Mouse (Mus musculus) right cerebral cortex, adult 2 months (tissue): ENCODE measurements around the gene Thada.

Experiments
- DNase-seq, 2 experiments: peaks; one replicate each; pipeline ENCODE4 v3.0.0; 2021 to 2022; ENCODE audit warnings: low spot score in 2 of 2

Gene Thada

DNA sequence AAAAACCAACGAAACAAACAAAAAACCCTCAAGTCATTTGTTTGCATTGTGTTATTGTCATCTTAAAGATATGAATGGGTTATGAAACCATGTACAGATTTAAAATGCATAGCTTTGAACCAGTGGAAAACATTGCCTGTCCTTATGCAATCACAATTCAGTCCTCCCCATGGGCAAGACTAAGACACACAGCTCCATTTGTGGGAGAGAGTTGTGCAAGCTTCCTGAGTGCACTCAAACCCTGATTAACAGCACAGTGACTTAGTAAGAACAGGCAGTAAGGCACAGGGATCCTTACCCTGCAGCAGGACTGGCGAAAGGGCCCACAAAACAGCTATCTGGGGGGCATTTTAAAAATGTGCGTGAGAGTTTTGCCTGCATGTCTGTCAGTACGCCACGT lies 11.2 kb upstream of the Thada start:
- no peak for DNase-seq

DNA sequence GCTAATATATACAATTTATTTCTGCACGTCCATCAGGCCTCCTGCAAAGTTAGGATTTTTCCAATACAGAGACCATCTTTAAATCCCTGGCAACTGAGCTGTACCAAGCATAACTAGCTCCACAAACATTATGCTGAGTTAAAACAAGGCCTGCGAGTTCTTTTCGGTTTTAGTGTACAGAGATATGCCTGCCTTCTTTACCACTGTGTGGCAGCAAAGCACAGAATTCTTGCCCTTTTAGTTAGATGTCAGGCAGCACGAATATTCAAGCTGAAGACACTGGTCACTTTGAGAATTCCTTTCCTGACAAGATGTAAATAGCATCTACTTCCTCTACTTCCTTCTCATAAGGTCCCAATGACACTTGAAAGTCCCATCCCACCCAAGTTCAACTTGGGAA lies 8.3 kb upstream of the Thada start:
- DNase-seq, result peak; percentile 23 to 35

- DNase-seq, result no peak
Measured at GRCm38 (mm10) chr17:84435012-84435411, 31.0 kb downstream of the Thada start.

DNA sequence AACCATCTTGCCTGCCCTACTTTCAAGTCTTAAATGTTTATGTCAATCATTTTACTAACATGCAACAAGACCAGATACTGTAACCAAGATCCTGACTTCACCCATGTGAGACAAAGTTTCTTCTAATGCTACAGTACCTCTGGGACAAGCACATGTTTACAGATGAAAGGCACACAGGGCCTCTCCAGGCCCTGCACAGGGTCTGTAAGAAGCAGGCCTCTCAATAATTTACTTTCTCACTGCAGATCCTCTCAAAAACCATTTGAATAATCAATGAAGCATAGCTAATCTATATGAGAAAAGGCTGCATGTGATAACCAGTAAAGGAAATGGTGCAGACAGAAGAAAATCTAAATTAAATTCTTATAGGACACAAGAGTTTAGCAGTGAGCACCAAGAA lies 31.8 kb downstream of the Thada start:
- no peak for DNase-seq

GRCm38 (mm10) chr17:84431991-84432390 lies 34.0 kb downstream of the Thada start:
- no peak for DNase-seq

GRCm38 (mm10) chr17:84424258-84424657 lies 41.7 kb downstream of the Thada start:
- no peak for DNase-seq

- no peak for DNase-seq
Measured at GRCm38 (mm10) chr17:84422916-84423315, 43.1 kb downstream of the Thada start.

DNA sequence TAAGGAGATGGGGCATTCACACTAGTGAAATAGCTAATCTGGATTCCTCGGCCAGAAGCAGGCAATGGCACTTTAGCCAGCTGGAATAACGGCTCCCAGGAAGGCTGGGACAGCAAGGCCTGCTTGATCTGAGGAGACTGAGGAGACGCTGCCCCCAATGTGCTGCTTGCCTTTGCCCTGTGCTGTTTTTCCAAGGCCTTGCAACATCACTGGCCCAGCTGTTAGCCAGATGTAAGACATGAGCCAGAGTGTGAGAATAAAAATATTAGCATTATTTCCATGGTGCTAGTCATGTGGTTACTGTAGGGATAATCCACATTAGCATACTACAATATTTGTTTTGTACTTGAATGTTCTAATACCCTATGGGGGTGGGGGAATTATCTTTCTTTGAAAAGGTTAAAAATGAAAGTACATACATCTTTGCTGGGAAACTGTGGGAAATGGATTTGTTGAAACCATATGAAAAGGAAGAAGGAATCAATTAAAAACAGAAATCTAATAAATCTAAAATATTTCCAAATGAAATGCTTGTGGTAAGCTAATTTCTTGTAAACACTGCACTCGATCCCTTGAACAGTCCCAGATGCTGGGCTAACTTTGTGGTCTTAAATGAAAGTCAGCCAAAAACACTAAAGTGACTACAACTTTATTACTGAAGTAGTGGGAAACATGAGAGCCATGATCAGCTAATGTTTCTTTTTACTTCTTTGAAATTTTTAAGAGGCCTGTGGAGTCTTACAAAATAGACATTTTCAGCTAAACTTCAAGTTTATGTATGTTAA lies 43.8 kb downstream of the Thada start:
- no peak for DNase-seq

DNA sequence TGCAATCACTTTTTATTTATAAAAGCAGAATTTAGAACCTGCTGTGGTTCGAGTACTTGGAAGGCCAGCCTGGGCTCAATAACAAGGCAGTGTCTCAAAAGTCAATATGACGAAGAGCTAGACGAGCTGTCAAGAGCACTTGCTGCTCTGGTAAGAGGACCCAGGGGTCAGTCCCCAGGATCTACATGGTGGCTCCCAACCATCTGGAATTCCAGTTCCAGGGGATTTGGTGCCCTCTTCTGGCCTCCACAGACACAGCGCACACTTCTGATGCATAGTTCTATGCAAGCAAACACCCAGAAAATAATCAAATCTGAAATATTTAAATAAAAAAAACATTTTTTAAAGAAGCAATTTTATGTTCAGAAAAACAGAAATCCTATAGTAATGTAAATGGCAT lies 45.0 kb downstream of the Thada start:
- no peak for DNase-seq

- no peak for DNase-seq
Measured at GRCm38 (mm10) chr17:84420276-84420639, 45.7 kb downstream of the Thada start.

- DNase-seq, result peak; percentile 68 to 73
Measured at GRCm38 (mm10) chr17:84419326-84420275, 46.4 kb downstream of the Thada start.

- no peak for DNase-seq
Measured at GRCm38 (mm10) chr17:84415936-84416335, 50.1 kb downstream of the Thada start.

DNA sequence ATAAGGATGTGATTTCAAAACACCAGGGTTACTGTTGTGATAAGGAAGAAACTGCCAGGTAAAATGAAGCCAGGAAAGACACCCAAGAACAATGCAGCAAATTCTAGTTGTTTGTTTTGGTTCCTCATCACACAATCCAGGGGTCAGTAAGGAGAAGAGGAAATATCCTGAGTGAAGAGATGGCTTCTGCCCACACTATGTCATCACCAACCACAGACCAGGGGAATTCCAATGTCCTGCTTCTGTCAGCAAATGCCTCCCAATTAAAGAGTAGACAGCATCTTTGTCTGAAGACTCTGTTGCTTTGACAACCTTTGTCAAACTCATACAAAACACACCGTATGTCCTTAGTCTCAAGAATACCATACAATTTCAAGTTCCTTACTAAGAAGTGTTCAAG lies 57.3 kb downstream of the Thada start:
- no peak for DNase-seq

- no peak for DNase-seq
Measured at GRCm38 (mm10) chr17:84405616-84406015, 60.4 kb downstream of the Thada start.

DNA sequence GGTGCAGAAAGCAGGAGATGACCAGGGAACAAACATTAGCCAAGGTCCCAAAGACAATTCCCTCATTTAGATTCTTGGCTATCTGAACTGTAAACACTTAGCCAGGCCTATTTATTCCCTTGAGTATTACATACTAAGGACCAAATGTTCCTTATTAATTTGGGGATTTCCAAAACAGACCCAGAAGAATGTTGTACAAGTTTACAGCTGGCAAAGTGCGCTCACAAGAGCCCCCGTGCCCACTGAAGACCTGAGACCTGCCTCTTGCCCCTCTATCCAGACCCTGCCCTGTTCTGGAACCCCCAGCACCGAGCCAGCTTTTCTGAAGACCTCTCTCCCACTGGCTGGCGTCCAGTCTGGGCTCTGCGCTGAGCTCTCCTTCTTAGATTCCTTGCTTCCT lies 64.2 kb downstream of the Thada start:
- DNase-seq, result no peak

DNA sequence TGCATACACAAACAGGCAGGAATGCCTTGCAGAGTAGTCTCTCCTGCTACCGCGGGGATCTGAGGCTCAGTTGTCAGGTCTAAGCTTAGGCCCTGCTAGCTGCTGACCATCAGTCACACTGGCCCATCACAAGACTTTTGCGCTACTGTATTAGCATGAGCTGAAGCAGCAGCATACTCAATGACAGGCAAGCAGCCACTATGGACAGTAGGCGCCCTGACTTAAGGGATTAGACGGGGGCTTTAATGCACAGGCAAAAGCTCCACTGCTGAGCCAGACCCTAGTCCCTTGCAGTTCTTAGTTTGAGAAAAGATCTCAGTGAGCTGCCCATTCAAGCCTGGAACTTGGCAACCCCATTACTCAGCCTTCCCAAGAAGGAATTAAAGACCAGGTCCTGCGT lies 66.6 kb downstream of the Thada start:
- no peak for DNase-seq

DNA sequence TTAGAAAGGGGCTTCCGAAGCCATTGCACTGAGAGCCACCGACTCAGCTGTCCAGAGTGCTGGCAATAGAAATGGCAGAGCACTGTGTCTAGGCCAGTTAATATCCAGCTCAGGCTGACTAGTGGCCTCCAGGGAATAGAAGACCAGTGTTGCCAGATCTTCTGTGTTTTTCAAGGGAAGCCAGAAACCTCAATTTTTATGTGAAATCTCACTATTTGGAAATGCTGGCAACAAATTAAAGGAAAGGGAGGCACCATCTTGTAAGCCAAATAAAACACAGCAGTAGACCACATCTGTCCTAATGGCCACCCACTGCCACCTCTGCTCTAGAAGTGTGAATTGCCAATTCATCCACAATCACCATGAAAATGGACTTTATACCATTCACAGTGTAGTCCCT lies 76.0 kb downstream of the Thada start:
- no peak for DNase-seq

DNA sequence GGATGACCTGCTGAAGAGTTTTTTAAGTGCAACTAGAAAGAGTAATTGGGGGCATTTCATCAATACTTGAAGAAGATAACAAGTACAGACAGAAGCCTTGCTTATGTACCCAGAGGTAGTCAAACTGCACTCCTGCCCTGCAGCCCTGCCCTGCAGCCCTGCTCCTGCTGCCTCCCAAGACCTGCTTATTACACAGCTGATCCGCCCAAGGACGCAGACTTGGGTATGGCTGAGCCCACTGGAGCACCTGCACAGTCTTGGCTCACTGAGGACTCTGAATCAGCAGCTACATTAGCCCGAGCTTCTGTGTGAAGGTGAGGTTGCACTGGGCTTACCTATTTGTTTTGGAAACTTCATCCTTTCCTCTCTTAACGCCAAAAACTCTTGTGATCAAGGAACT lies 79.8 kb downstream of the Thada start:
- DNase-seq, result no peak

- DNase-seq, result no peak
Measured at GRCm38 (mm10) chr17:84385696-84386095, 80.3 kb downstream of the Thada start.

- DNase-seq, result no peak
Measured at GRCm38 (mm10) chr17:84384661-84385060, 81.3 kb downstream of the Thada start.

DNA sequence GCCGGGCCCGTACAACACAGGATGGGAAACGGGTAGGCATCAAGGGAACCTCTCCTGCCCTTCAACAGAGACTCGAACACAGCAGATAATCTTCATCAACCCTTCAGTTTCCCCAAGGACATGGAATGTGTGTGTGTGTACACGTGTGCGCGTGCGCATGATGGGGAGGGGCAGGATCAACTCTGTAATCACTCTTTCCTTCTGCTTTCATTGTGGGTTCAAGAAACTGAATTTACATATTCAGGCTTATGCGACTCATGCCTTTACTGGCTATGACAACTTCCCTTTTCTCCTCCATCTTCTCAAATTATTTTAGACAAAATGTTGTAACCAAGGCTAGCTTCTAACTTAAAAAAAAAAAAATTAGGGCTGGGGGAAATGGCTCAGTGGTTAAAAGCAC lies 85.7 kb downstream of the Thada start:
- DNase-seq, result no peak

DNA sequence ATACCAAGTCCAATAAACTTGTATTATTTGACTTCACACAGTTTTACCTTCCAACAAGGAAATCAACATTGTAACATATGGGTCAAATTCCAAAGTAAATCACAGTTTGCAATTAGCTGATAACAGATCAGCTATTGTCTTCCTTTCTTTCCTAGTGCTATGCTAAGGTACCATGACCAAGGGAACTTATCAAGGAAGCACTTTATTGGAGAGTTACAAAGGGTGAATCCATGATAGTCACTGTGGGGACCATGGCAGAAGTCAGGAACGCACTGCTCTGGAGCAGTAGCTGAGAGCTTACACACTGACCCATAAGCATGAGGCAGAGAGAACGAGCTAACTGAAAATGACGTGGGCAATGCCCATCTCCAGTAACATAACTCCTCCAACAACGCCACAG lies 89.1 kb downstream of the Thada start:
- DNase-seq, result no peak
